Mouse (Mus musculus): ENCODE measurements around the gene Scamp1. TPM values are rescaled to one million over a fixed set of nuclear protein-coding genes. Genes with fewer than 3 reads are reported as not detected.

Gene Scamp1
- polyA plus RNA-seq, 1 experiment from 2014 or later: 37.1 TPM

- WGBS: 51% methylated on average over 7 of the region's 7 CpGs
- no peaks in the 10 kb centered on the region for H3K36me3 ChIP-seq
- H3K9ac ChIP-seq: no peak overlapping the region
- no peak overlapping the region for H3K4me2 ChIP-seq
- no peak overlapping the region for H3K4me3 ChIP-seq (replicated peaks)
- no peak overlapping the region for H3K27ac ChIP-seq
- no peaks in the 10 kb centered on the region for H3K9me3 ChIP-seq
- no peaks in the 10 kb centered on the region for H3K27me3 ChIP-seq (replicated peaks)
- no peak for ATAC-seq (ENCODE audit: insufficient read depth, low FRiP score, low read depth)
- H3K4me1 ChIP-seq: no peaks in the 10 kb centered on the region
Observed at GRCm38 (mm10) chr13:94300946-94301538, 15.4 kb upstream of the Scamp1 start.

- no peaks in the 10 kb centered on the region for H3K9me3 ChIP-seq
- H3K4me3 ChIP-seq (replicated peaks): no peak overlapping the region
- no peak overlapping the region for H3K27ac ChIP-seq
- H3K4me1 ChIP-seq: no peaks in the 10 kb centered on the region
- H3K4me2 ChIP-seq: no peak overlapping the region
- 85% methylated on average over 4 of the region's 4 CpGs for WGBS
- no peak for ATAC-seq (ENCODE audit: insufficient read depth, low FRiP score, low read depth)
- H3K9ac ChIP-seq: no peak overlapping the region
- no peaks in the 10 kb centered on the region for H3K27me3 ChIP-seq (replicated peaks)
- no peaks in the 10 kb centered on the region for H3K36me3 ChIP-seq
Observed at GRCm38 (mm10) chr13:94300232-94300631, 14.6 kb upstream of the Scamp1 start.

GRCm38 (mm10) chr13:94298401-94298800, 12.7 kb upstream of the Scamp1 start:
- Histone ChIP-seq H3K9ac (no peak overlapping the region), H3K4me2 (no peak overlapping the region), H3K27me3 (replicated peaks) (no peaks in the 10 kb centered on the region), H3K36me3 (no peaks in the 10 kb centered on the region), H3K9me3 (no peaks in the 10 kb centered on the region), H3K27ac (no peak overlapping the region), H3K4me1 (no peaks in the 10 kb centered on the region), H3K4me3 (replicated peaks) (no peak overlapping the region)
- ATAC-seq (ENCODE audit: insufficient read depth, low FRiP score, low read depth): no peak
- WGBS: 74% methylated on average over 4 of the region's 4 CpGs

- WGBS: 76% methylated on average over 11 of the region's 11 CpGs
- Histone ChIP-seq H3K4me1 (no peaks in the 10 kb centered on the region), H3K9ac (no peak overlapping the region), H3K27me3 (replicated peaks) (no peaks in the 10 kb centered on the region), H3K36me3 (no peaks in the 10 kb centered on the region), H3K9me3 (no peaks in the 10 kb centered on the region), H3K4me2 (no peak overlapping the region), H3K4me3 (replicated peaks) (no peak overlapping the region), H3K27ac (no peak overlapping the region)
- ATAC-seq (ENCODE audit: insufficient read depth, low FRiP score, low read depth): no peak
Observed at GRCm38 (mm10) chr13:94296371-94296770, 10.7 kb upstream of the Scamp1 start.

- H3K4me2 ChIP-seq: no peak overlapping the region
- no peak overlapping the region for H3K9ac ChIP-seq
- H3K27ac ChIP-seq: no peak overlapping the region
- no peak overlapping the region for H3K4me3 ChIP-seq (replicated peaks)
- no peak for ATAC-seq (ENCODE audit: insufficient read depth, low FRiP score, low read depth)
- H3K36me3 ChIP-seq: no peaks in the 10 kb centered on the region
- no peaks in the 10 kb centered on the region for H3K4me1 ChIP-seq
- no peaks in the 10 kb centered on the region for H3K27me3 ChIP-seq (replicated peaks)
- no peaks in the 10 kb centered on the region for H3K9me3 ChIP-seq
- 75% methylated on average over 8 of the region's 8 CpGs for WGBS
Observed at GRCm38 (mm10) chr13:94295922-94296321, 10.3 kb upstream of the Scamp1 start.

- no peaks in the 10 kb centered on the region for H3K36me3 ChIP-seq
- H3K9me3 ChIP-seq: no peaks in the 10 kb centered on the region
- WGBS: 47% methylated on average over 3 of the region's 3 CpGs
- no peaks in the 10 kb centered on the region for H3K4me1 ChIP-seq
- no peak overlapping the region for H3K27ac ChIP-seq
- H3K9ac ChIP-seq: no peak overlapping the region
- ATAC-seq (ENCODE audit: insufficient read depth, low FRiP score, low read depth): no peak
- H3K4me3 ChIP-seq (replicated peaks): no peak overlapping the region
- H3K27me3 ChIP-seq (replicated peaks): no peaks in the 10 kb centered on the region
- no peak overlapping the region for H3K4me2 ChIP-seq
Observed at GRCm38 (mm10) chr13:94294886-94295285, 9.2 kb upstream of the Scamp1 start.

- Histone ChIP-seq H3K4me3 (replicated peaks) (no peak overlapping the region), H3K9ac (no peak overlapping the region), H3K36me3 (no peaks in the 10 kb centered on the region), H3K4me2 (no peak overlapping the region), H3K4me1 (no peaks in the 10 kb centered on the region), H3K9me3 (no peaks in the 10 kb centered on the region), H3K27ac (no peak overlapping the region), H3K27me3 (replicated peaks) (no peaks in the 10 kb centered on the region)
- ATAC-seq (ENCODE audit: insufficient read depth, low FRiP score, low read depth): no peak
- WGBS: 71% methylated on average over 10 of the region's 10 CpGs
Observed at GRCm38 (mm10) chr13:94293911-94294310, 8.3 kb upstream of the Scamp1 start.

- Histone ChIP-seq H3K4me3 (replicated peaks) (peak overlapping the region; percentile 92), H3K27me3 (replicated peaks) (no peaks in the 10 kb centered on the region), H3K4me1 (peaks cover 4% of the 10 kb centered on the region; the same call in 1 of the 2 replicates), H3K9me3 (no peaks in the 10 kb centered on the region), H3K9ac (no peak overlapping the region), H3K4me2 (peak overlapping the region; percentile 83), H3K36me3 (no peaks in the 10 kb centered on the region), H3K27ac (peak overlapping the region; percentile 88)
- 43% methylated on average over 5 of the region's 5 CpGs for WGBS
- no peak for ATAC-seq (ENCODE audit: insufficient read depth, low FRiP score, low read depth)
Observed at GRCm38 (mm10) chr13:94286195-94286594, 538 bp upstream of the Scamp1 start.

- H3K4me1 ChIP-seq: peaks cover 6% of the 10 kb centered on the region
- under 1% methylated on average over 63 of the region's 65 CpGs for WGBS
- ATAC-seq (ENCODE audit: insufficient read depth, low FRiP score, low read depth): peak; percentile 48
- H3K4me3 ChIP-seq (replicated peaks): peak overlapping the region; percentile 92
- no peaks in the 10 kb centered on the region for H3K9me3 ChIP-seq
- no peaks in the 10 kb centered on the region for H3K27me3 ChIP-seq (replicated peaks)
- peak overlapping the region; percentile 88 for H3K27ac ChIP-seq
- peak overlapping the region; percentile 84 for H3K9ac ChIP-seq
- no peaks in the 10 kb centered on the region for H3K36me3 ChIP-seq
- peak overlapping the region; percentile 83 for H3K4me2 ChIP-seq
Observed at GRCm38 (mm10) chr13:94284543-94285269, 951 bp downstream of the Scamp1 start.

- H3K9me3 ChIP-seq: no peaks in the 10 kb centered on the region
- no peak overlapping the region for H3K9ac ChIP-seq
- WGBS: 50% methylated on average over 5 of the region's 5 CpGs
- H3K27ac ChIP-seq: no peak overlapping the region
- peaks cover 2% of the 10 kb centered on the region; the same call in 1 of the 2 replicates for H3K4me1 ChIP-seq
- H3K36me3 ChIP-seq: no peaks in the 10 kb centered on the region
- H3K4me2 ChIP-seq: no peak overlapping the region
- H3K4me3 ChIP-seq (replicated peaks): no peak overlapping the region
- ATAC-seq (ENCODE audit: insufficient read depth, low FRiP score, low read depth): no peak
- H3K27me3 ChIP-seq (replicated peaks): no peaks in the 10 kb centered on the region
Observed at GRCm38 (mm10) chr13:94279420-94279819, 6.2 kb downstream of the Scamp1 start.

GRCm38 (mm10) chr13:94271284-94271683, 14.4 kb downstream of the Scamp1 start:
- no peaks in the 10 kb centered on the region for H3K9me3 ChIP-seq
- ATAC-seq (ENCODE audit: insufficient read depth, low FRiP score, low read depth): no peak
- no peak overlapping the region for H3K4me2 ChIP-seq
- H3K4me3 ChIP-seq (replicated peaks): no peak overlapping the region
- no peaks in the 10 kb centered on the region for H3K4me1 ChIP-seq
- WGBS: 82% methylated on average over 6 of the region's 6 CpGs
- H3K36me3 ChIP-seq: no peaks in the 10 kb centered on the region
- H3K27me3 ChIP-seq (replicated peaks): no peaks in the 10 kb centered on the region
- H3K27ac ChIP-seq: no peak overlapping the region
- no peak overlapping the region for H3K9ac ChIP-seq

- no peak overlapping the region for H3K27ac ChIP-seq
- no peak for ATAC-seq (ENCODE audit: insufficient read depth, low FRiP score, low read depth)
- H3K9ac ChIP-seq: no peak overlapping the region
- no peaks in the 10 kb centered on the region for H3K36me3 ChIP-seq
- no peak overlapping the region for H3K4me3 ChIP-seq (replicated peaks)
- H3K9me3 ChIP-seq: no peaks in the 10 kb centered on the region
- H3K4me2 ChIP-seq: no peak overlapping the region
- 53% methylated on average over 7 of the region's 7 CpGs for WGBS
- H3K4me1 ChIP-seq: no peaks in the 10 kb centered on the region
- H3K27me3 ChIP-seq (replicated peaks): no peaks in the 10 kb centered on the region
Observed at GRCm38 (mm10) chr13:94268201-94268600, 17.5 kb downstream of the Scamp1 start.
